Mouse (Mus musculus) kidney, embryonic 15.5 days (tissue): ENCODE measurements around the gene Cand2. TPM values are rescaled to one million over a fixed set of nuclear protein-coding genes. Genes with fewer than 3 reads are reported as not detected.
"Not testable (repeated sequence)": the region's sequence is repeated elsewhere in the genome, so short reads cannot be mapped to it uniquely, and the experiment has no call there.

Experiments
- ATAC-seq: fragments of 200-750 bp; cut with Nextera tagmentation; replicated peaks from 2 replicates; pipeline ENCODE4 v1.8.0; 2017; ENCODE audit warnings: moderate TSS enrichment; ENCODE audit not compliant: low FRiP score
- H3K27ac ChIP-seq: fragments of 300-500 bp; sonication (generic); 2 replicates; pipeline ENCODE4 v1.5.1; 2015; ENCODE audit warnings: mild to moderate bottlenecking, inconsistent platforms
- H3K27me3 ChIP-seq: fragments of 300-500 bp; sonication (generic); 2 replicates; pipeline ENCODE4 v1.6.1; 2015; ENCODE audit warnings: inconsistent platforms
- H3K36me3 ChIP-seq: fragments of 300-500 bp; sonication (generic); 2 replicates; pipeline ENCODE4 v1.6.1; 2015; ENCODE audit warnings: inconsistent platforms
- H3K4me1 ChIP-seq: fragments of 300-500 bp; sonication (generic); 2 replicates; pipeline ENCODE4 v1.6.1; 2015; ENCODE audit warnings: inconsistent platforms
- H3K4me2 ChIP-seq: fragments of 300-500 bp; sonication (generic); 2 replicates; pipeline ENCODE4 v1.6.1; 2015; ENCODE audit warnings: moderate library complexity, mild to moderate bottlenecking, inconsistent platforms
- H3K4me3 ChIP-seq: fragments of 300-500 bp; sonication (generic); replicated peaks from 2 replicates; pipeline ENCODE4 v1.5.1; 2015; ENCODE audit warnings: mild to moderate bottlenecking, inconsistent platforms
- H3K9ac ChIP-seq: fragments of 300-500 bp; sonication (generic); 2 replicates; pipeline ENCODE4 v1.6.1; 2015; ENCODE audit warnings: mild to moderate bottlenecking, inconsistent platforms
- H3K9me3 ChIP-seq: fragments of 300-500 bp; sonication (generic); replicated peaks from 2 replicates; pipeline ENCODE4 v1.6.1; 2016; ENCODE audit warnings: inconsistent platforms
- WGBS: fragments of 180-500 bp; shearing (Covaris S2); methylation state at CpG from one replicate; pipeline ENCODE4 v1.1.7; 2015; ENCODE audit warnings: mixed read lengths; 5-methylcytosine and 5-hydroxymethylcytosine counted together
- polyA plus RNA-seq: library from polyadenylated mRNA; unstranded; fragments of >200 nt; fragmentation: Nextera tagmentation; extraction: Ambion mirVana; gene quantifications from 2 replicates; pipeline ENCODE4 v1.2.1, GENCODE M21; 2015

Gene Cand2
- polyA plus RNA-seq, 1 experiment from 2014 or later: 37.4 TPM

- no peaks in the 10 kb centered on the region for H3K27me3 ChIP-seq
- H3K4me1 ChIP-seq: peaks cover 27% of the 10 kb centered on the region
- under 1% methylated on average over 47 of the region's 47 CpGs for whole genome bisulfite sequencing
- H3K4me3 ChIP-seq: peak within 1 kb of the TSS; percentile 97
- peak within 1 kb of the TSS; percentile 99 for H3K9ac ChIP-seq
- H3K36me3 ChIP-seq: peaks cover 40% of the 10 kb centered on the region
- H3K9me3 ChIP-seq: no peaks in the 10 kb centered on the region
- peak; percentile 82 for ATAC-seq
- peak within 1 kb of the TSS; percentile 74 for H3K4me2 ChIP-seq
- H3K27ac ChIP-seq: peak within 1 kb of the TSS; percentile 97
Measured at GRCm38 (mm10) chr6:115808488-115809231, 34.3 kb downstream of the Cand2 start, which contains the start of gene Rpl32. Gene Rpl32 (minus strand): TSS chr6:115808747.

GRCm38 (mm10) chr6:115811606-115812005 lies 37.3 kb downstream of the Cand2 start:
- no peaks in the 10 kb centered on the region for H3K9me3 ChIP-seq
- 71% methylated on average over 8 of the region's 8 CpGs for WGBS
- no peak for ATAC-seq
- no peak overlapping the region for H3K9ac ChIP-seq
- H3K4me2 ChIP-seq: no peak overlapping the region
- peaks cover 19% of the 10 kb centered on the region for H3K4me1 ChIP-seq
- H3K36me3 ChIP-seq: peaks cover 10% of the 10 kb centered on the region
- H3K27ac ChIP-seq: no peak overlapping the region
- H3K27me3 ChIP-seq: no peaks in the 10 kb centered on the region
- H3K4me3 ChIP-seq: no peak overlapping the region

- H3K4me2 ChIP-seq: no peak overlapping the region
- no peaks in the 10 kb centered on the region for H3K27me3 ChIP-seq
- H3K4me1 ChIP-seq: peaks cover 9% of the 10 kb centered on the region
- H3K27ac ChIP-seq: no peak overlapping the region
- H3K9me3 ChIP-seq: no peaks in the 10 kb centered on the region
- 38% methylated on average over 4 of the region's 4 CpGs for WGBS
- no peak overlapping the region for H3K4me3 ChIP-seq
- H3K36me3 ChIP-seq: no peaks in the 10 kb centered on the region
- 0 out of 2 replicates have a peak overlapping the region, but pooled peaks have one; percentile 12 for H3K9ac ChIP-seq
- peak; percentile 40; the same call in 1 of the 2 replicates for ATAC-seq
Measured at GRCm38 (mm10) chr6:115814104-115814503, 39.8 kb downstream of the Cand2 start.

- no peak overlapping the region for H3K27ac ChIP-seq
- no peaks in the 10 kb centered on the region for H3K9me3 ChIP-seq
- H3K4me2 ChIP-seq: no peak overlapping the region
- no peaks in the 10 kb centered on the region for H3K27me3 ChIP-seq
- 78% methylated on average over 4 of the region's 4 CpGs for WGBS
- no peak for ATAC-seq
- H3K36me3 ChIP-seq: no peaks in the 10 kb centered on the region
- peaks cover 7% of the 10 kb centered on the region for H3K4me1 ChIP-seq
- H3K4me3 ChIP-seq: no peak overlapping the region
- H3K9ac ChIP-seq: no peak overlapping the region
Measured at GRCm38 (mm10) chr6:115815041-115815440, 40.7 kb downstream of the Cand2 start.

GRCm38 (mm10) chr6:115818129-115818528 lies 43.8 kb downstream of the Cand2 start:
- H3K27me3 ChIP-seq: no peaks in the 10 kb centered on the region
- ATAC-seq: no peak
- no peak overlapping the region for H3K9ac ChIP-seq
- no peak overlapping the region for H3K4me3 ChIP-seq
- peaks cover 7% of the 10 kb centered on the region for H3K4me1 ChIP-seq
- H3K4me2 ChIP-seq: no peak overlapping the region
- no peaks in the 10 kb centered on the region for H3K36me3 ChIP-seq
- no peak overlapping the region for H3K27ac ChIP-seq
- WGBS: 75% methylated on average over 2 of the region's 2 CpGs
- no peaks in the 10 kb centered on the region for H3K9me3 ChIP-seq

GRCm38 (mm10) chr6:115821216-115821993 lies 47.1 kb downstream of the Cand2 start:
- ATAC-seq: no peak
- Histone ChIP-seq H3K9ac (no peak overlapping the region), H3K9me3 (no peaks in the 10 kb centered on the region), H3K4me3 (no peak overlapping the region), H3K27ac (no peak overlapping the region), H3K36me3 (no peaks in the 10 kb centered on the region), H3K4me2 (no peak overlapping the region), H3K27me3 (no peaks in the 10 kb centered on the region), H3K4me1 (peaks cover 7% of the 10 kb centered on the region)
- 86% methylated on average over 8 of the region's 8 CpGs for WGBS

- Histone ChIP-seq H3K4me2 (peak overlapping the region; percentile 53), H3K4me3 (peak overlapping the region; percentile 31), H3K27ac (peak overlapping the region; percentile 75)
- H3K36me3 ChIP-seq, H3K27me3 ChIP-seq, H3K9me3 ChIP-seq, H3K4me1 ChIP-seq, H3K9ac ChIP-seq: not testable (repeated sequence)
- ATAC-seq: peak; percentile 98
- WGBS: 2% methylated on average over 6 of the region's 11 CpGs
Measured at GRCm38 (mm10) chr6:115823850-115824464, 49.6 kb downstream of the Cand2 start.

GRCm38 (mm10) chr6:115830779-115831601 lies 56.7 kb downstream of the Cand2 start:
- WGBS: 90% methylated on average over 6 of the region's 6 CpGs
- Histone ChIP-seq H3K27ac (no peak overlapping the region), H3K9me3 (no peaks in the 10 kb centered on the region), H3K4me2 (no peak overlapping the region), H3K36me3 (peaks cover 6% of the 10 kb centered on the region; the same call in 1 of the 2 replicates), H3K9ac (no peak overlapping the region), H3K4me1 (no peaks in the 10 kb centered on the region), H3K4me3 (no peak overlapping the region), H3K27me3 (no peaks in the 10 kb centered on the region)
- no peak for ATAC-seq

GRCm38 (mm10) chr6:115832152-115832850 lies 58.0 kb downstream of the Cand2 start:
- Histone ChIP-seq H3K9ac (no peak overlapping the region), H3K4me2 (no peak overlapping the region), H3K4me1 (no peaks in the 10 kb centered on the region), H3K27ac (no peak overlapping the region), H3K27me3 (no peaks in the 10 kb centered on the region), H3K9me3 (no peaks in the 10 kb centered on the region), H3K36me3 (peaks cover 6% of the 10 kb centered on the region; the same call in 1 of the 2 replicates), H3K4me3 (no peak overlapping the region)
- no peak for ATAC-seq
- 87% methylated on average over 2 of the region's 2 CpGs for WGBS

GRCm38 (mm10) chr6:115833861-115834260 lies 59.5 kb downstream of the Cand2 start:
- Histone ChIP-seq H3K27me3 (no peaks in the 10 kb centered on the region), H3K9me3 (no peaks in the 10 kb centered on the region), H3K4me1 (peaks cover 11% of the 10 kb centered on the region), H3K36me3 (peaks cover 6% of the 10 kb centered on the region; the same call in 1 of the 2 replicates), H3K27ac (no peak overlapping the region), H3K4me2 (no peak overlapping the region), H3K4me3 (no peak overlapping the region), H3K9ac (no peak overlapping the region)
- no peak for ATAC-seq

- Histone ChIP-seq H3K36me3 (peaks cover 21% of the 10 kb centered on the region), H3K9ac (no peak within 1 kb of the TSS), H3K4me3 (peak within 1 kb of the TSS; percentile 37), H3K27ac (peak within 1 kb of the TSS; percentile 66), H3K27me3 (no peaks in the 10 kb centered on the region), H3K4me1 (peaks cover 11% of the 10 kb centered on the region), H3K4me2 (peak within 1 kb of the TSS; percentile 64), H3K9me3 (no peaks in the 10 kb centered on the region)
- WGBS: 1% methylated on average over 19 of the region's 19 CpGs
- peak; percentile 92 for ATAC-seq
Measured at GRCm38 (mm10) chr6:115838161-115838597, 63.8 kb downstream of the Cand2 start, which contains the start of gene Efcab12. Gene Efcab12 (minus strand): TSS chr6:115838412.
